Comparison of ENCODE assay signal across 21 mouse cellular contexts in the genomic region with DNA sequence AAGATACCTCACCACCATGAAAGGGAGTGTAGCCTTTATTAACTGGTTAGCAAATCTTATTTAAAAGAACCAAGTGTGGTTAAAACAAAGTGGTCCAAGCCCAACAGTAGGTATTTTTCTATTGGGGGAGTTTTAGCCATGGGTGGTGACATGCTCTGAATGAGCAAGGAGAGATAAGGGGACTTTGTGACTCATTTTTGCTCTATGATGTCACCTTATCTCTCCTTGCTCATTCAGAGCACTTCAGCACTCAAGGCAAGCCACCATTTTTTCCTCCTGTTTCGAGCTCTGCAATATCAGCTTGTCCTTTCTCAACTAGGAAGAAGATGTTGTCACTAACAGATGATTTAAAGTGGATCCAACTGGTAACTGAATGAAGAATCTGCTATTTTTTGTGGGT.
DNase-seq lines count a peak whose midpoint lies in the region; ATAC-seq and TF ChIP-seq lines count a peak whose summit lies in the region.
"Had no signal": no experiment of that assay in that cellular context is flagged by ENCODE, and none has a peak within 500 bp of the region (broad histone marks: within the 10 kb centered on the region; RNA-seq: fewer than 3 reads in every experiment).

No protein-coding gene starts in this region.

- no peak overlapping the region for H3K4me2 ChIP-seq in heart, embryonic 12.5 days
- H3K4me2 ChIP-seq in limb, embryonic 11.5 days (ENCODE audit: low read depth, severe bottlenecking): no peak overlapping the region
- H3K4me2 ChIP-seq: embryonic facial prominence, embryonic 12.5 days; forebrain, embryonic 13.5 days; forebrain, embryonic 15.5 days had no signal

- no peaks in the 10 kb centered on the region for H3K36me3 ChIP-seq in heart, embryonic 12.5 days
- H3K36me3 ChIP-seq in heart, embryonic 10.5 days: no peaks in the 10 kb centered on the region
- H3K36me3 ChIP-seq in limb, embryonic 11.5 days (ENCODE audit: control insufficient read depth, insufficient read depth, low read length): no peaks in the 10 kb centered on the region
- no peaks in the 10 kb centered on the region for H3K36me3 ChIP-seq in limb, embryonic 10.5 days
- no peaks in the 10 kb centered on the region for H3K36me3 ChIP-seq in testis, adult 2 months (ENCODE audit: control insufficient read depth, insufficient read depth, low read length)
- H3K36me3 ChIP-seq: embryonic facial prominence, embryonic 10.5 days; embryonic facial prominence, embryonic 12.5 days; forebrain, embryonic 15.5 days had no signal

- TF ChIP-seq POLR2A in testis, adult 2 months (IDR thresholded peaks at IDR 0.05; ENCODE audit: control insufficient read depth, low read depth, low read length): no peak

- no peak for TF ChIP-seq CTCF in testis, adult 2 months (IDR thresholded peaks at IDR 0.05; ENCODE audit: control insufficient read depth, insufficient read depth, insufficient replicate concordance, low read depth, low read length)

- no peaks in the 10 kb centered on the region for H3K27me3 ChIP-seq in heart, embryonic 12.5 days (replicated peaks)
- H3K27me3 ChIP-seq in heart, embryonic 10.5 days (ENCODE audit: insufficient read depth, poor library complexity, severe bottlenecking): no peaks in the 10 kb centered on the region
- no peaks in the 10 kb centered on the region for H3K27me3 ChIP-seq in limb, embryonic 11.5 days (ENCODE audit: control insufficient read depth, insufficient read depth, low read length)
- no peaks in the 10 kb centered on the region for H3K27me3 ChIP-seq in limb, embryonic 10.5 days (ENCODE audit: low read depth, poor library complexity, severe bottlenecking)
- H3K27me3 ChIP-seq in testis, adult 2 months (ENCODE audit: control insufficient read depth, insufficient read depth, low read length): no peaks in the 10 kb centered on the region
- H3K27me3 ChIP-seq: embryonic facial prominence, embryonic 12.5 days; forebrain, embryonic 13.5 days; forebrain, embryonic 15.5 days; Patski had no signal

- peaks cover 14% of the 10 kb centered on the region for H3K4me1 ChIP-seq in heart, embryonic 12.5 days (replicated peaks)
- H3K4me1 ChIP-seq in heart, embryonic 10.5 days: peaks cover 5% of the 10 kb centered on the region; the same call in 1 of the 2 replicates
- no peaks in the 10 kb centered on the region for H3K4me1 ChIP-seq in limb, embryonic 11.5 days (ENCODE audit: control insufficient read depth, insufficient read depth, low read length)
- peaks cover 7% of the 10 kb centered on the region for H3K4me1 ChIP-seq in limb, embryonic 10.5 days
- H3K4me1 ChIP-seq in testis, adult 2 months (ENCODE audit: control insufficient read depth, insufficient read depth, low read length): no peaks in the 10 kb centered on the region

- H3K9ac ChIP-seq in heart, embryonic 12.5 days: no peak overlapping the region
- H3K9ac ChIP-seq in limb, embryonic 11.5 days (ENCODE audit: low read length): no peak overlapping the region
- H3K9ac ChIP-seq: embryonic facial prominence, embryonic 12.5 days; forebrain, embryonic 13.5 days; forebrain, embryonic 15.5 days; forebrain, postnatal 0 days had no signal

- ATAC-seq in heart, embryonic 12.5 days (ENCODE audit: insufficient number of reproducible peaks, low FRiP score): peak; percentile 48; the same call in 1 of the 2 replicates
- ATAC-seq in limb, embryonic 11.5 days (ENCODE audit: insufficient number of reproducible peaks, low FRiP score, low TSS enrichment, low read depth): no peak
- ATAC-seq: activated CD4-positive, CD25-positive, alpha-beta regulatory T cell, adult 4 months; forebrain, embryonic 13.5 days; forebrain, embryonic 15.5 days; Patski had no signal

- no peak for DNase-seq in heart, embryonic 10.5 days (ENCODE audit: low spot score)
- peak; percentile 8 for DNase-seq in limb, embryonic 11.5 days (ENCODE audit: low spot score)
- DNase-seq in limb, embryonic 10.5 days (ENCODE audit: low spot score): no peak
- DNase-seq in testis, postnatal 10 days (ENCODE audit: low spot score): no peak
- DNase-seq in layer of hippocampus, postnatal 14 days (ENCODE audit: low spot score in 2 of 2): no peak
- DNase-seq: adrenal gland, postnatal 10 days; adrenal gland, postnatal 25 days; cerebellum, adult 11-12 months; cerebellum, adult 2 months; cerebellum, adult 9-10 months; cerebellum, postnatal 10 days; cerebellum, postnatal 25 days had no signal

- no peaks in the 10 kb centered on the region for H3K9me3 ChIP-seq in heart, embryonic 12.5 days (replicated peaks)
- no peaks in the 10 kb centered on the region for H3K9me3 ChIP-seq in heart, embryonic 10.5 days
- H3K9me3 ChIP-seq in limb, embryonic 11.5 days (ENCODE audit: control insufficient read depth, low read length): no peaks in the 10 kb centered on the region
- H3K9me3 ChIP-seq in limb, embryonic 10.5 days (replicated peaks): no peaks in the 10 kb centered on the region
- H3K9me3 ChIP-seq: embryonic facial prominence, embryonic 10.5 days; embryonic facial prominence, embryonic 12.5 days; forebrain, embryonic 13.5 days; forebrain, embryonic 15.5 days had no signal

- no peak overlapping the region for H3K4me3 ChIP-seq in heart, embryonic 12.5 days
- H3K4me3 ChIP-seq in heart, embryonic 10.5 days: no peak overlapping the region
- H3K4me3 ChIP-seq in limb, embryonic 11.5 days (ENCODE audit: low read depth, low read length): no peak overlapping the region
- no peak overlapping the region for H3K4me3 ChIP-seq in limb, embryonic 10.5 days
- H3K4me3 ChIP-seq in testis, adult 2 months (ENCODE audit: control insufficient read depth, low read depth, low read length): peak overlapping the region; percentile 51; the same call in 1 of the 2 replicates
- H3K4me3 ChIP-seq: embryonic facial prominence, embryonic 10.5 days; embryonic facial prominence, embryonic 12.5 days; forebrain, embryonic 13.5 days; forebrain, embryonic 15.5 days had no signal

- H3K27ac ChIP-seq in heart, embryonic 12.5 days (ENCODE audit: poor library complexity, severe bottlenecking): no peak overlapping the region
- H3K27ac ChIP-seq in heart, embryonic 10.5 days: no peak overlapping the region
- no peak overlapping the region for H3K27ac ChIP-seq in limb, embryonic 11.5 days (replicated peaks; ENCODE audit: low read depth, low read length)
- H3K27ac ChIP-seq in limb, embryonic 10.5 days: no peak overlapping the region
- H3K27ac ChIP-seq in testis, adult 2 months (ENCODE audit: control insufficient read depth, insufficient read depth, low read depth, low read length): no peak overlapping the region
- H3K27ac ChIP-seq: embryonic facial prominence, embryonic 10.5 days; embryonic facial prominence, embryonic 12.5 days; forebrain, embryonic 13.5 days; forebrain, embryonic 15.5 days had no signal

- 9% methylated on average over 1 of the region's 1 CpGs for WGBS in heart, embryonic 12.5 days
- WGBS in heart, embryonic 10.5 days: 14% methylated on average over 1 of the region's 1 CpGs
- WGBS in limb, embryonic 11.5 days: 78% methylated on average over 1 of the region's 1 CpGs
- 77% methylated on average over 1 of the region's 1 CpGs for WGBS in limb, embryonic 10.5 days
